Mouse (Mus musculus): ENCODE measurements around the gene Dlg5. TPM values are rescaled to one million over a fixed set of nuclear protein-coding genes. Genes with fewer than 3 reads are reported as not detected.

The Dlg5 gene
- polyA plus RNA-seq, 1 experiment from 2014 or later, result 45.5 TPM

DNA sequence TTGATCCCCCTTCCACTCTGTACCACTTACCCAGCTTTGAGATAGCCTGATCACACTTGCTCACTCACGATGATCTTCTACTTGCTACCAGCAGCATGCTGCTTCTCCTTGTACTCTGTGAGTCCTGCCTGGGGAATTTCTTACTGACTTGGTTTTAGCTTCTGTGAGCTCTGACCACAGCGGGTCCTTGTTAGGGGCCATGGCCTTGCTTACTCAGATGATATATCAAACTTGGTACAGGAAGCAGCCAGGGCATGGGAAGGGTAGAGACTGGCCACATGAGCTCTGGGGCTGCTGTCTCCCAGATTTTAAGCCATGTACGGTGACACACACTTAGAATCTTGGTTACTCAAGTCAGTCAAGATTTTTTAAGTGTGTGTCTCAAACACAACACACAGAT lies 156.5 kb downstream of the Dlg5 start:
- DNase-seq (ENCODE audit: low spot score), result no peak
- Histone ChIP-seq H3K9me3 (ENCODE audit: control insufficient read depth, low read length) (no peaks in the 10 kb centered on the region), H3K4me1 (ENCODE audit: control insufficient read depth, insufficient read depth, low read length) (no peaks in the 10 kb centered on the region), H3K4me2 (ENCODE audit: low read depth, severe bottlenecking) (no peak overlapping the region), H3K4me3 (ENCODE audit: low read depth, low read length) (no peak overlapping the region), H3K36me3 (ENCODE audit: control insufficient read depth, insufficient read depth, low read length) (no peaks in the 10 kb centered on the region), H3K27ac (replicated peaks; ENCODE audit: low read depth, low read length) (no peak overlapping the region), H3K27me3 (ENCODE audit: control insufficient read depth, insufficient read depth, low read length) (no peaks in the 10 kb centered on the region), H3K9ac (ENCODE audit: low read length) (no peak overlapping the region)
- no peak for ATAC-seq (ENCODE audit: insufficient number of reproducible peaks, low FRiP score, low TSS enrichment, low read depth)
- 88% methylated on average over 3 of the region's 3 CpGs for WGBS

DNA sequence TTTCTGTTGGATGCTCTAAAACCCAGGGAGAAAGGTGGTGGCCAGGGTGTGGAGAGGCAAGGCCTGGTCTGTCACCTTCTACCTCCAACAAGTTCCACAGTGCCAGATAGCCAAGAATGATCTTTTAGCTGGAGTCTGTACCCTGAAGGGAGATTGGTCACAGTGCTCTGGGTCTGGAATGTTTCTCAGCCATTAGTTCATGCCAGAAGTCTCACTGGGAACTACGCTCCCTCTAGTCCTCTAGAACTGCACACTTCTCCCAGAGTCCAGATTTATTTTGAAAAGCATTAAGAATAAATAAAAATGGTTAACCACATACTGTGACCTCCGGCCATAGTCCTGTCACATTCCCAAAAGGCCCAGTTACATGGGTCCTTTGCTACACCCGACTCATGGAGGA lies 158.3 kb downstream of the Dlg5 start:
- WGBS, result 93% methylated on average over 3 of the region's 3 CpGs
- H3K27me3 ChIP-seq (ENCODE audit: control insufficient read depth, insufficient read depth, low read length), result no peaks in the 10 kb centered on the region
- no peak overlapping the region for H3K4me2 ChIP-seq (ENCODE audit: low read depth, severe bottlenecking)
- ATAC-seq (ENCODE audit: insufficient number of reproducible peaks, low FRiP score, low TSS enrichment, low read depth) (no peak), DNase-seq (ENCODE audit: low spot score) (no peak)
- no peaks in the 10 kb centered on the region for H3K36me3 ChIP-seq (ENCODE audit: control insufficient read depth, insufficient read depth, low read length)
- no peaks in the 10 kb centered on the region for H3K4me1 ChIP-seq (ENCODE audit: control insufficient read depth, insufficient read depth, low read length)
- H3K27ac ChIP-seq (replicated peaks; ENCODE audit: low read depth, low read length), result no peak overlapping the region
- H3K4me3 ChIP-seq (ENCODE audit: low read depth, low read length), result no peak overlapping the region
- H3K9ac ChIP-seq (ENCODE audit: low read length), result no peak overlapping the region
- H3K9me3 ChIP-seq (ENCODE audit: control insufficient read depth, low read length), result no peaks in the 10 kb centered on the region

DNA sequence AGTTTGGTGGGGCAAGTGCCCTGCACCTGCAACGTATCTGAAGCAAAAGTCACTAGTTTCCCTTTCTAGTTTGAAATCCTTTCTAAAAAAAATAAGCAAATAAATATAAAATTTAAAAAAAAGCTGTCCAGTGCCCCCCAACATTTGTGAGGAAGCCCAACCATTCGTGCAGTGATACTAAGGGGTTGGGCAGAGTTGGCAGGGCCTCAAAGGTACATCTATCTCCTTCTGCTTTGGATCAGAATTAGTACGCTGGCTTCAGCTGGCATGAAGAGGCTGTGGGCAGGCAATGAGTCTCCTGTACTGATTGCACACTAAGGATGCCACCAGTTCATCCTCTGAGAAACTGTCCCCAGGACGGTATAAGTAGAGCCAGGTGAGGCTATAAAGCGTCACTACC lies 159.2 kb downstream of the Dlg5 start:
- H3K36me3 ChIP-seq (ENCODE audit: control insufficient read depth, insufficient read depth, low read length), result no peaks in the 10 kb centered on the region
- H3K27me3 ChIP-seq (ENCODE audit: control insufficient read depth, insufficient read depth, low read length), result no peaks in the 10 kb centered on the region
- ATAC-seq (ENCODE audit: insufficient number of reproducible peaks, low FRiP score, low TSS enrichment, low read depth), result no peak
- DNase-seq (ENCODE audit: low spot score), result no peak
- 73% methylated on average over 5 of the region's 5 CpGs for WGBS
- no peak overlapping the region for H3K4me2 ChIP-seq (ENCODE audit: low read depth, severe bottlenecking)
- H3K9me3 ChIP-seq (ENCODE audit: control insufficient read depth, low read length), result no peaks in the 10 kb centered on the region
- peaks cover 2% of the 10 kb centered on the region; the same call in 1 of the 2 replicates for H3K4me1 ChIP-seq (ENCODE audit: control insufficient read depth, insufficient read depth, low read length)
- no peak overlapping the region for H3K27ac ChIP-seq (replicated peaks; ENCODE audit: low read depth, low read length)
- H3K4me3 ChIP-seq (ENCODE audit: low read depth, low read length), result no peak overlapping the region
- H3K9ac ChIP-seq (ENCODE audit: low read length), result no peak overlapping the region

Small RNAs within 50 kb of the gene (microRNA-seq; reads per million reads assigned to microRNA genes)
- gene Mir7210, result not detected

Other genes with a start within 250 kb of the Dlg5 start
- 0.80 and 0.89 TPM in 2 replicates for gene Kcnma1, start 231.4 kb downstream of the Dlg5 start, polyA plus RNA-seq (2014; fragmentation: Nextera tagmentation; extraction: Ambion mirVana)
- gene E330034G19Rik, start 47.3 kb upstream of the Dlg5 start, polyA plus RNA-seq (2014; fragmentation: Nextera tagmentation; extraction: Ambion mirVana), result not detected in 2 replicates
- gene Polr3a, start 241.1 kb upstream of the Dlg5 start, polyA plus RNA-seq (2014; fragmentation: Nextera tagmentation; extraction: Ambion mirVana), result 17.4 and 19.7 TPM in 2 replicates
- gene Rps24, start 241.2 kb upstream of the Dlg5 start, polyA plus RNA-seq (2014; fragmentation: Nextera tagmentation; extraction: Ambion mirVana), result 1,286 and 1,293 TPM in 2 replicates